Mouse (Mus musculus): ENCODE results near the gene Acot7. TPM values are rescaled to one million over a fixed set of nuclear protein-coding genes. Genes with fewer than 3 reads are reported as not detected.

Gene Acot7
- polyA plus RNA-seq, 1 experiment = 167 TPM

DNA sequence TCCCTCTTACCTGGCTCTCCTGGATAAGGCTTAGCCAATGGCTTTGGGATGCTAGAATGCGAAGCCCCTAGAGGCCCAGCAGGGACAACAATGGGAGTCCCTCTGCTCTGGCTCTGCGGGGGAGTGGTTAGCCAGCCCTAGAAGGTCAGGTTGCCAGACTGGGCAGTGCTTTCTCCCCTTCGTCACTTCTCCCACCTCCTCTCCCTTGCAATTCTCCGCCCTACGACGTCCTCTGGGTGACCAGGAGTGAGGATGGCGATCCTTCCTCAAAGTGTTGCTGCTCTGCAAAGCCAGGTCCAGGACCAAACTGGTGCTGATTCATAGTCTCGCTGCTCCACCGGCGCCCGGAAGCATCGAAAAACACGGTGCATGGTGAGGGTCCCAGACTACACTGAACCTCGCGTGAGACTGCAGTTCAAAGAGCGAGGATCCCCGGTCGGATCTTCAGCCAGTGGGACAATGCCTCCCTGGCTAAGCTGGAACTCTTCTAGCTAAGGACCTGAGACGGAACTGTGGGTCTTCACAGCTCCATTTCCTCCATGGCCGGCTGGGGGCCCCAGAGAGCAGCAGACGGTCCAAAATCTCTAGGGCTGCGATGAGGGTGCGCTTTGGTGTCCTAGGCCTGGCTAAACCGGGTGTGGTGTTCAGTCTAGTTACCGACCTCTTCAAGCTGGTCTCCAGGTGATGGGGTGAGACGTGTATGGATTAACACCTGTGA lies 140.7 kb downstream of the Acot7 start, which contains the start of gene Rnf207:
TSS of gene Rnf207 (minus strand) at position 477 of the 718 bp plus-strand sequence.
- Histone ChIP-seq H3K4me2 (ENCODE audit: low read depth) (peak within 1 kb of the TSS; percentile 75), H3ac (ENCODE audit: control insufficient read depth, insufficient read length) (no peak within 1 kb of the TSS), H3K27me3 (ENCODE audit: control insufficient read depth, insufficient read depth, insufficient read length) (peaks cover 16% of the 10 kb centered on the region), H3K36me3 (ENCODE audit: control insufficient read depth, insufficient read depth) (no peaks in the 10 kb centered on the region), H3K4me3 (peak within 1 kb of the TSS; percentile 12), H3K79me2 (ENCODE audit: control insufficient read depth, insufficient read depth) (no peaks in the 10 kb centered on the region)
- TF ChIP-seq CEBPB (IDR thresholded peaks at IDR 0.05; ENCODE audit: insufficient read depth, poor library complexity, severe bottlenecking) = no peak
- no peak for TF ChIP-seq TCF12 (IDR thresholded peaks at IDR 0.05; ENCODE audit: insufficient read depth, poor library complexity, severe bottlenecking)
- no peak for TF ChIP-seq MAX (IDR thresholded peaks at IDR 0.05; ENCODE audit: low read depth)
- TF ChIP-seq E2F4 (IDR thresholded peaks at IDR 0.05; ENCODE audit: insufficient read depth) = no peak
- no peak for TF ChIP-seq POLR2AphosphoS2 (IDR thresholded peaks at IDR 0.05; ENCODE audit: insufficient read length, low read depth)
- TF ChIP-seq REST (IDR thresholded peaks at IDR 0.05; ENCODE audit: insufficient read depth, insufficient read length) = no peak
- no peak for TF ChIP-seq POLR2A (IDR thresholded peaks at IDR 0.05; ENCODE audit: insufficient read length, low read depth)
- no peak for TF ChIP-seq SRF (IDR thresholded peaks at IDR 0.05; ENCODE audit: control insufficient read depth, insufficient read length, low read depth)
- TF ChIP-seq MYOD1 (IDR thresholded peaks at IDR 0.05; ENCODE audit: control insufficient read depth in 1 of 3, insufficient read length in 2 of 3, low read depth in 2 of 3) = no peak
- TF ChIP-seq TCF3 (IDR thresholded peaks at IDR 0.05; ENCODE audit: insufficient read length, low read depth) = no peak
- TF ChIP-seq MYOG (IDR thresholded peaks at IDR 0.05; ENCODE audit: control insufficient read depth in 1 of 3, insufficient read depth in 1 of 3, insufficient read length in 2 of 3, low read depth in 2 of 3) = no peak
- no peak for TF ChIP-seq USF1 (IDR thresholded peaks at IDR 0.05; ENCODE audit: low read depth)

Other genes with a start within 250 kb of the Acot7 start
- 45.5 TPM for gene Dnajc11, start 244.4 kb upstream of the Acot7 start, polyA plus RNA-seq (2012; fragmentation: generic; extraction: Trizol)
- gene Thap3, start 189.1 kb upstream of the Acot7 start, polyA plus RNA-seq (2012; fragmentation: generic; extraction: Trizol) = 46.4 TPM
- 13.5 TPM for gene Phf13, start 181.9 kb upstream of the Acot7 start, polyA plus RNA-seq (2012; fragmentation: generic; extraction: Trizol)
- 25.8 TPM for gene Klhl21, start 169.3 kb upstream of the Acot7 start, polyA plus RNA-seq (2012; fragmentation: generic; extraction: Trizol)
- 7.2 TPM for gene Zbtb48, start 150.5 kb upstream of the Acot7 start, polyA plus RNA-seq (2012; fragmentation: generic; extraction: Trizol)
- 14.7 TPM for gene Tas1r1, start 139.6 kb upstream of the Acot7 start, polyA plus RNA-seq (2012; fragmentation: generic; extraction: Trizol)
- 28.5 TPM for gene Nol9, start 138.8 kb upstream of the Acot7 start, polyA plus RNA-seq (2012; fragmentation: generic; extraction: Trizol)
- gene Plekhg5, start 105.6 kb upstream of the Acot7 start, polyA plus RNA-seq (2012; fragmentation: generic; extraction: Trizol) = 65.8 TPM
- 4.0 TPM for gene Tnfrsf25, start 62.2 kb upstream of the Acot7 start, polyA plus RNA-seq (2012; fragmentation: generic; extraction: Trizol)
- gene Espn, start 25.8 kb upstream of the Acot7 start, polyA plus RNA-seq (2012; fragmentation: generic; extraction: Trizol) = 0.65 TPM
- not detected for gene Hes2, start 19.3 kb upstream of the Acot7 start, polyA plus RNA-seq (2012; fragmentation: generic; extraction: Trizol)
- 6.5 TPM for gene Gpr153, start 96.1 kb downstream of the Acot7 start, polyA plus RNA-seq (2012; fragmentation: generic; extraction: Trizol)
- gene Hes3, start 113.5 kb downstream of the Acot7 start, polyA plus RNA-seq (2012; fragmentation: generic; extraction: Trizol) = 0.02 TPM
- 30.8 TPM for gene Icmt, start 119.1 kb downstream of the Acot7 start, polyA plus RNA-seq (2012; fragmentation: generic; extraction: Trizol)
- 0.52 TPM for gene Rnf207, start 140.9 kb downstream of the Acot7 start, polyA plus RNA-seq (2012; fragmentation: generic; extraction: Trizol)
- 1,218 TPM for gene Rpl22, start 147.6 kb downstream of the Acot7 start, polyA plus RNA-seq (2012; fragmentation: generic; extraction: Trizol)
- 1.0 TPM for gene Chd5, start 160.5 kb downstream of the Acot7 start, polyA plus RNA-seq (2012; fragmentation: generic; extraction: Trizol)

Data from myocyte (in vitro differentiated cells).